Mouse (Mus musculus) heart, postnatal 0 days (tissue): Measurements from ENCODE around the gene Fbxo7. TPM values are rescaled to one million over a fixed set of nuclear protein-coding genes. Genes with fewer than 3 reads are reported as not detected.
A peak's percentile ranks its signal among the peaks of the same experiment; 100 is the strongest.

Source experiments
- ATAC-seq: fragments of 200-750 bp; cut with Nextera tagmentation; 2 replicates; pipeline ENCODE4 v1.8.0; 2017; ENCODE audit warnings: low read depth, moderate number of reproducible peaks, moderate library complexity; ENCODE audit not compliant: insufficient read depth
- DNase-seq: peaks from one replicate; pipeline ENCODE4 v3.0.0-alpha.2; 2016; ENCODE audit warnings: low spot score
- H3K27ac ChIP-seq: fragments of 300-500 bp; sonication (generic); 2 replicates; pipeline ENCODE4 v1.5.1; 2014; ENCODE audit warnings: low read depth, mild to moderate bottlenecking
- H3K27me3 ChIP-seq: fragments of 300-500 bp; sonication (generic); 2 replicates; pipeline ENCODE4 v1.6.1; 2014; ENCODE audit warnings: low read length, mixed read lengths; ENCODE audit not compliant: control insufficient read depth, insufficient read depth
- H3K36me3 ChIP-seq: fragments of 300-500 bp; sonication (generic); replicated peaks from 2 replicates; pipeline ENCODE4 v1.6.1; 2014; ENCODE audit warnings: low read length, mixed read lengths; ENCODE audit not compliant: control insufficient read depth, insufficient read depth
- H3K4me1 ChIP-seq: fragments of 300-500 bp; sonication (generic); 2 replicates; pipeline ENCODE4 v1.6.1; 2014; ENCODE audit warnings: antibody characterized with exemption; ENCODE audit not compliant: control insufficient read depth, insufficient read depth
- H3K4me2 ChIP-seq: fragments of 300-500 bp; sonication (generic); 2 replicates; pipeline ENCODE4 v1.6.1; 2014; ENCODE audit warnings: low read depth, mild to moderate bottlenecking, low read length, moderate library complexity
- H3K4me3 ChIP-seq: fragments of 300-500 bp; sonication (generic); 2 replicates; pipeline ENCODE4 v1.5.1; 2014; ENCODE audit warnings: low read depth, low read length
- H3K9ac ChIP-seq: fragments of 300-500 bp; sonication (generic); replicated peaks from 2 replicates; pipeline ENCODE4 v1.6.1; 2014; ENCODE audit warnings: low read depth, low read length, mixed read lengths
- H3K9me3 ChIP-seq: fragments of 300-500 bp; sonication (generic); replicated peaks from 2 replicates; pipeline ENCODE4 v1.6.1; 2016; ENCODE audit warnings: low read length; ENCODE audit not compliant: control insufficient read depth
- CTCF ChIP-seq: IDR thresholded peaks from 2 replicates; pipeline ENCODE4 v1.5.1; 2016; ENCODE audit warnings: antibody characterized with exemption, control low read depth, low read depth
- EP300 ChIP-seq: IDR thresholded peaks from 2 replicates; pipeline ENCODE4 v1.6.1; 2016; ENCODE audit warnings: antibody characterized with exemption, low read depth
- WGBS: fragments of 180-500 bp; shearing (Covaris S2); extraction: QIAGEN DNeasy Blood & Tissue Kit; methylation state at CpG from one replicate; pipeline ENCODE4 v1.1.7; 2014; 5-methylcytosine and 5-hydroxymethylcytosine counted together
- polyA plus RNA-seq: library from polyadenylated mRNA; unstranded; fragments of >200 nt; fragmentation: Nextera tagmentation; extraction: Ambion mirVana; gene quantifications from 2 replicates; pipeline ENCODE4 v1.2.1, GENCODE M21; 2015
- total RNA-seq: library from RNA; depleted of rRNA; stranded (reverse); fragments of >200 nt; gene quantifications from 2 replicates; pipeline ENCODE4 v1.2.3, GENCODE M21; 2014; ENCODE audit warnings: low replicate concordance

Gene Fbxo7
- total and polyA plus RNA-seq, 2 experiments from 2014 or later = 16.1 to 19.9 TPM

GRCm38 (mm10) chr10:86070751-86071150, 49.0 kb downstream of the Fbxo7 start:
- no peaks in the 10 kb centered on the region for H3K27me3 ChIP-seq
- H3K4me1 ChIP-seq = no peaks in the 10 kb centered on the region
- DNase-seq = no peak
- TF ChIP-seq CTCF = no peak
- TF ChIP-seq EP300 = no peak
- H3K4me3 ChIP-seq = no peak overlapping the region
- H3K36me3 ChIP-seq = no peaks in the 10 kb centered on the region
- no peak overlapping the region for H3K9ac ChIP-seq
- peaks cover 5% of the 10 kb centered on the region; the same call in 1 of the 2 replicates for H3K9me3 ChIP-seq
- ATAC-seq = no peak
- no peak overlapping the region for H3K27ac ChIP-seq
- no peak overlapping the region for H3K4me2 ChIP-seq
- 68% methylated on average over 3 of the region's 3 CpGs for WGBS

- H3K27ac ChIP-seq = no peak overlapping the region
- DNase-seq (no peak), ATAC-seq (no peak)
- no peak overlapping the region for H3K4me2 ChIP-seq
- no peaks in the 10 kb centered on the region for H3K27me3 ChIP-seq
- no peaks in the 10 kb centered on the region for H3K4me1 ChIP-seq
- TF ChIP-seq CTCF (no peak), EP300 (no peak)
- H3K36me3 ChIP-seq = no peaks in the 10 kb centered on the region
- H3K4me3 ChIP-seq = no peak overlapping the region
- no peak overlapping the region for H3K9ac ChIP-seq
- 72% methylated on average over 4 of the region's 4 CpGs for WGBS
- H3K9me3 ChIP-seq = peaks cover 5% of the 10 kb centered on the region; the same call in 1 of the 2 replicates
Measured at GRCm38 (mm10) chr10:86074134-86074533, 52.4 kb downstream of the Fbxo7 start.

GRCm38 (mm10) chr10:86074971-86075711, 53.4 kb downstream of the Fbxo7 start:
- 68% methylated on average over 9 of the region's 9 CpGs for WGBS
- no peak overlapping the region for H3K4me2 ChIP-seq
- H3K36me3 ChIP-seq = no peaks in the 10 kb centered on the region
- H3K27ac ChIP-seq = no peak overlapping the region
- DNase-seq = no peak
- no peaks in the 10 kb centered on the region for H3K27me3 ChIP-seq
- no peak overlapping the region for H3K9ac ChIP-seq
- H3K4me1 ChIP-seq = no peaks in the 10 kb centered on the region
- peaks cover 5% of the 10 kb centered on the region; the same call in 1 of the 2 replicates for H3K9me3 ChIP-seq
- TF ChIP-seq EP300 (no peak), CTCF (peak; percentile 34; the same call in 1 of the 2 replicates)
- ATAC-seq = no peak
- no peak overlapping the region for H3K4me3 ChIP-seq

- no peak for ATAC-seq
- Histone ChIP-seq H3K9me3 (peaks cover 5% of the 10 kb centered on the region; the same call in 1 of the 2 replicates), H3K4me3 (no peak overlapping the region), H3K4me1 (no peaks in the 10 kb centered on the region), H3K27ac (no peak overlapping the region), H3K9ac (no peak overlapping the region), H3K36me3 (no peaks in the 10 kb centered on the region), H3K27me3 (no peaks in the 10 kb centered on the region), H3K4me2 (no peak overlapping the region)
- no peak for DNase-seq
- TF ChIP-seq CTCF = no peak
- no peak for TF ChIP-seq EP300
- 59% methylated on average over 2 of the region's 2 CpGs for WGBS
Measured at GRCm38 (mm10) chr10:86077272-86077671, 55.5 kb downstream of the Fbxo7 start.

GRCm38 (mm10) chr10:86078761-86079160, 57.0 kb downstream of the Fbxo7 start:
- no peak for DNase-seq
- TF ChIP-seq EP300 = no peak
- TF ChIP-seq CTCF = no peak
- peaks cover 5% of the 10 kb centered on the region; the same call in 1 of the 2 replicates for H3K9me3 ChIP-seq
- H3K4me1 ChIP-seq = no peaks in the 10 kb centered on the region
- 88% methylated on average over 2 of the region's 2 CpGs for WGBS
- no peak for ATAC-seq
- H3K9ac ChIP-seq = no peak overlapping the region
- no peak overlapping the region for H3K4me2 ChIP-seq
- no peaks in the 10 kb centered on the region for H3K27me3 ChIP-seq
- H3K36me3 ChIP-seq = no peaks in the 10 kb centered on the region
- no peak overlapping the region for H3K27ac ChIP-seq
- H3K4me3 ChIP-seq = no peak overlapping the region
